Mouse (Mus musculus): ENCODE measurements at regions not wholly inside any gene's neighbourhood (a gene's known extent, or its start where the extent isn't known, plus 50 kb on each side); places are given as distances from the start of the nearest gene placed in this dataset.

- DNase-seq (ENCODE audit: low read depth in 2 of 2, low spot score in 2 of 2): no peak
Measured at GRCm38 (mm10) chrX:99292758-99293157, 156.8 kb downstream of the Efnb1 start.

- DNase-seq (ENCODE audit: low read depth in 2 of 2, low spot score in 2 of 2): no peak
Measured at GRCm38 (mm10) chrX:99291965-99292364, 156.0 kb downstream of the Efnb1 start.

GRCm38 (mm10) chrX:99291423-99291963, 155.6 kb downstream of the Efnb1 start:
- DNase-seq (ENCODE audit: low read depth in 2 of 2, low spot score in 2 of 2): no peak

GRCm38 (mm10) chrX:99287988-99288387, 152.1 kb downstream of the Efnb1 start:
- no peak for DNase-seq (ENCODE audit: low read depth in 2 of 2, low spot score in 2 of 2)

GRCm38 (mm10) chrX:99286876-99287275, 150.9 kb downstream of the Efnb1 start:
- no peak for DNase-seq (ENCODE audit: low read depth in 2 of 2, low spot score in 2 of 2)

- no peak for DNase-seq (ENCODE audit: low read depth in 2 of 2, low spot score in 2 of 2)
Measured at GRCm38 (mm10) chrX:99285611-99286010, 149.7 kb downstream of the Efnb1 start.

GRCm38 (mm10) chrX:99280991-99281390, 145.1 kb downstream of the Efnb1 start:
- DNase-seq (ENCODE audit: low read depth in 2 of 2, low spot score in 2 of 2): no peak

- DNase-seq (ENCODE audit: low read depth in 2 of 2, low spot score in 2 of 2): no peak
Measured at GRCm38 (mm10) chrX:99280543-99280942, 144.6 kb downstream of the Efnb1 start.

- DNase-seq (ENCODE audit: low read depth in 2 of 2, low spot score in 2 of 2): no peak
Measured at GRCm38 (mm10) chrX:99275536-99275935, 139.6 kb downstream of the Efnb1 start.

GRCm38 (mm10) chrX:99271908-99272307, 136.0 kb downstream of the Efnb1 start:
- DNase-seq (ENCODE audit: low read depth in 2 of 2, low spot score in 2 of 2): no peak

- no peak for DNase-seq (ENCODE audit: low read depth in 2 of 2, low spot score in 2 of 2)
Measured at GRCm38 (mm10) chrX:99249038-99249607, 113.2 kb downstream of the Efnb1 start.

GRCm38 (mm10) chrX:99248181-99248580, 112.3 kb downstream of the Efnb1 start:
- no peak for DNase-seq (ENCODE audit: low read depth in 2 of 2, low spot score in 2 of 2)

GRCm38 (mm10) chrX:99246704-99247103, 110.8 kb downstream of the Efnb1 start:
- DNase-seq (ENCODE audit: low read depth in 2 of 2, low spot score in 2 of 2): no peak

- no peak for DNase-seq (ENCODE audit: low read depth in 2 of 2, low spot score in 2 of 2)
Measured at GRCm38 (mm10) chrX:99246051-99246450, 110.1 kb downstream of the Efnb1 start.

- no peak for DNase-seq (ENCODE audit: low read depth in 2 of 2, low spot score in 2 of 2)
Measured at GRCm38 (mm10) chrX:99245541-99245940, 109.6 kb downstream of the Efnb1 start.

GRCm38 (mm10) chrX:99243251-99243650, 107.3 kb downstream of the Efnb1 start:
- no peak for DNase-seq (ENCODE audit: low read depth in 2 of 2, low spot score in 2 of 2)

- no peak for DNase-seq (ENCODE audit: low read depth in 2 of 2, low spot score in 2 of 2)
Measured at GRCm38 (mm10) chrX:99241684-99242118, 105.8 kb downstream of the Efnb1 start.

- no peak for DNase-seq (ENCODE audit: low read depth in 2 of 2, low spot score in 2 of 2)
Measured at GRCm38 (mm10) chrX:99233035-99233434, 97.1 kb downstream of the Efnb1 start.

GRCm38 (mm10) chrX:99232331-99232730, 96.4 kb downstream of the Efnb1 start:
- DNase-seq (ENCODE audit: low read depth in 2 of 2, low spot score in 2 of 2): no peak

GRCm38 (mm10) chrX:99225111-99225752, 89.3 kb downstream of the Efnb1 start:
- no peak for DNase-seq (ENCODE audit: low read depth in 2 of 2, low spot score in 2 of 2)

- DNase-seq (ENCODE audit: low read depth in 2 of 2, low spot score in 2 of 2): no peak
Measured at GRCm38 (mm10) chrX:99222017-99222416, 86.1 kb downstream of the Efnb1 start.

GRCm38 (mm10) chrX:99220674-99221455, 84.9 kb downstream of the Efnb1 start:
- DNase-seq (ENCODE audit: low read depth in 2 of 2, low spot score in 2 of 2): no peak
